Mouse (Mus musculus): ENCODE results near the gene Kazn.

Kazn gene

DNA sequence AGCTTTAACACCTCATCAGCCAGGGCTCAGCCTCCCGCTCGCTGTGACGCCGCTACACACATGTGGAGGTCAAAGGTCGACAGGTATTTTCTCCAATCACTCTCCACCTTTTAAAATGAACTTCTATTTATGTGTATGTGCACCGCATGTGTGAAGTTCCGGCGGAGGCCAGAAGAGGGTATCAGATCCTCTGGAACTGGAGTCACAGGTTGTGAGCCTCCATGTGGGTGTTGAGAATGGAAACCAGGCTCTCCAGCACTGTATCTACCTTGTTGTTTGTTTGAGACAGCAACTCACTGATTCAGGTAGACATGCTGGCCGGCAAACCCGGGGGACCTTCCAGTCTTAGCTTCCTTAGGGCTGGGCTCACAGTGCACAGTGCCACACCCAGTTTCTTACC, 91.5 kb downstream of the Kazn start:
- Histone ChIP-seq H3K27me3 (ENCODE audit: insufficient read depth, low read length) (no peaks in the 10 kb centered on the region), H3K4me1 (replicated peaks; ENCODE audit: low read depth, low read length) (peaks cover 48% of the 10 kb centered on the region), H3K9me3 (ENCODE audit: low read length) (no peaks in the 10 kb centered on the region), H3K36me3 (ENCODE audit: insufficient read depth, low read length) (peaks cover 97% of the 10 kb centered on the region), H3K4me3 (replicated peaks; ENCODE audit: low read length) (no peak overlapping the region)
- TF ChIP-seq CTCF (conservative IDR thresholded peaks at IDR 0.05; ENCODE audit: low read length) (peak; percentile 19), NANOG (IDR thresholded peaks at IDR 0.05; ENCODE audit: borderline replicate concordance, low read length) (no peak)

DNA sequence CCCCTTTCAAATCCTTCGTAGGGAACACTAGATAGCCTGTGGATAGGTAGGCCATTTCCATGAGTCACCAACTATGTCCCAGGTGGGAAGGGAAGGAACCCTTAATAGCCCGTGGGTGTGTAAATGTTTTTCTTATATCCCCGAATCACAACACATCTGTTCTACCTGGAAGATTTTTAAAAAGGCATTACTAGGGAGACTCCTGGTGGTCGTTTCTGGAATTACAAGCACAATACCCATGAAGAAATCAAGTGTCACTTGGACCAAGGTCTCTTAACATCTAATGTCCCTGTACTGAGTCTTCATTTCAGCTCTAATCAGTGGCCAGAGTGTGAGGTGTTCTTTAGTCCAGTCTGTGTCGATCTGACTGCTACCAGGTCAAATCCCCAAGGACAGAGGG, 95.1 kb downstream of the Kazn start:
- Histone ChIP-seq H3K9me3 (ENCODE audit: low read length) (no peaks in the 10 kb centered on the region), H3K4me1 (replicated peaks; ENCODE audit: low read depth, low read length) (peaks cover 60% of the 10 kb centered on the region), H3K4me3 (replicated peaks; ENCODE audit: low read length) (no peak overlapping the region), H3K36me3 (ENCODE audit: insufficient read depth, low read length) (peaks cover 91% of the 10 kb centered on the region), H3K27me3 (ENCODE audit: insufficient read depth, low read length) (no peaks in the 10 kb centered on the region)
- TF ChIP-seq NANOG (IDR thresholded peaks at IDR 0.05; ENCODE audit: borderline replicate concordance, low read length) (no peak), CTCF (conservative IDR thresholded peaks at IDR 0.05; ENCODE audit: low read length) (peak; percentile 95)

DNA sequence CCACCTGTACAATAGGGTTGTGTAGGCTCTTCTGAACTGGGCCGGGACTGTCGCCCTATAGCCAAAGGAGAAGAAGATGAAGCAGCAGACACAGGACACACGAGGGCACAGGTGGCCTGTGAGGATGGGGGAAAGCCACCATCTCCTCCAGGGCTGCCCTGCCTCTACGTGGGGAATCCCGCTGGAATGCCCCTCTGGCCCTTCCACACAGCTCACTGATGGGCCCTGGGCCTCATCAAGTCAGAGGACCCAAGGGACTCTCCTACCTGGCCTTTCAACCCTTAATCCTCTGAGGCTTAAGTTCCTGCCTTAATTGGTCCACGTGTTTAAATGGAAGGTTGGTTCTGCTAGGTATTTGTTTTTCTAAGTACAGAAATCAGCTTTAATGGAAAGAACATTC, 95.9 kb downstream of the Kazn start:
- TF ChIP-seq NANOG (IDR thresholded peaks at IDR 0.05; ENCODE audit: borderline replicate concordance, low read length) (no peak), CTCF (conservative IDR thresholded peaks at IDR 0.05; ENCODE audit: low read length) (no peak), POU5F1 (IDR thresholded peaks at IDR 0.05; ENCODE audit: borderline replicate concordance, low read length) (no peak)
- Histone ChIP-seq H3K4me1 (replicated peaks; ENCODE audit: low read depth, low read length) (peaks cover 58% of the 10 kb centered on the region), H3K4me3 (replicated peaks; ENCODE audit: low read length) (no peak overlapping the region), H3K27me3 (ENCODE audit: insufficient read depth, low read length) (no peaks in the 10 kb centered on the region), H3K9me3 (ENCODE audit: low read length) (no peaks in the 10 kb centered on the region), H3K36me3 (ENCODE audit: insufficient read depth, low read length) (peaks cover 83% of the 10 kb centered on the region)

- Histone ChIP-seq H3K36me3 (ENCODE audit: insufficient read depth, low read length) (peaks cover 58% of the 10 kb centered on the region), H3K4me3 (replicated peaks; ENCODE audit: low read length) (no peak overlapping the region), H3K9me3 (ENCODE audit: low read length) (no peaks in the 10 kb centered on the region), H3K4me1 (replicated peaks; ENCODE audit: low read depth, low read length) (peaks cover 64% of the 10 kb centered on the region), H3K27me3 (ENCODE audit: insufficient read depth, low read length) (no peaks in the 10 kb centered on the region)
- TF ChIP-seq POU5F1 (IDR thresholded peaks at IDR 0.05; ENCODE audit: borderline replicate concordance, low read length), result no peak
- TF ChIP-seq NANOG (IDR thresholded peaks at IDR 0.05; ENCODE audit: borderline replicate concordance, low read length), result no peak
- TF ChIP-seq CTCF (conservative IDR thresholded peaks at IDR 0.05; ENCODE audit: low read length), result no peak
Measured at GRCm38 (mm10) chr4:142139729-142140128, 99.5 kb downstream of the Kazn start.

GRCm38 (mm10) chr4:142138356-142139099, 100.7 kb downstream of the Kazn start:
- TF ChIP-seq POU5F1 (IDR thresholded peaks at IDR 0.05; ENCODE audit: borderline replicate concordance, low read length) (peak; percentile 73; the same call in 1 of the 2 replicates), CTCF (conservative IDR thresholded peaks at IDR 0.05; ENCODE audit: low read length) (no peak), NANOG (IDR thresholded peaks at IDR 0.05; ENCODE audit: borderline replicate concordance, low read length) (peak; percentile 91)
- H3K36me3 ChIP-seq (ENCODE audit: insufficient read depth, low read length), result peaks cover 46% of the 10 kb centered on the region
- peak overlapping the region; percentile 37 for H3K4me3 ChIP-seq (replicated peaks; ENCODE audit: low read length)
- H3K9me3 ChIP-seq (ENCODE audit: low read length), result no peaks in the 10 kb centered on the region
- peaks cover 64% of the 10 kb centered on the region for H3K4me1 ChIP-seq (replicated peaks; ENCODE audit: low read depth, low read length)
- H3K27me3 ChIP-seq (ENCODE audit: insufficient read depth, low read length), result no peaks in the 10 kb centered on the region

- Histone ChIP-seq H3K27me3 (ENCODE audit: insufficient read depth, low read length) (no peaks in the 10 kb centered on the region), H3K4me1 (replicated peaks; ENCODE audit: low read depth, low read length) (peaks cover 59% of the 10 kb centered on the region), H3K9me3 (ENCODE audit: low read length) (no peaks in the 10 kb centered on the region), H3K36me3 (ENCODE audit: insufficient read depth, low read length) (peaks cover 31% of the 10 kb centered on the region), H3K4me3 (replicated peaks; ENCODE audit: low read length) (0 out of 2 replicates have a peak overlapping the region, but pooled peaks have one; percentile 4)
- TF ChIP-seq NANOG (IDR thresholded peaks at IDR 0.05; ENCODE audit: borderline replicate concordance, low read length), result no peak
- no peak for TF ChIP-seq POU5F1 (IDR thresholded peaks at IDR 0.05; ENCODE audit: borderline replicate concordance, low read length)
- TF ChIP-seq CTCF (conservative IDR thresholded peaks at IDR 0.05; ENCODE audit: low read length), result no peak
Measured at GRCm38 (mm10) chr4:142136766-142137503, 102.3 kb downstream of the Kazn start.

DNA sequence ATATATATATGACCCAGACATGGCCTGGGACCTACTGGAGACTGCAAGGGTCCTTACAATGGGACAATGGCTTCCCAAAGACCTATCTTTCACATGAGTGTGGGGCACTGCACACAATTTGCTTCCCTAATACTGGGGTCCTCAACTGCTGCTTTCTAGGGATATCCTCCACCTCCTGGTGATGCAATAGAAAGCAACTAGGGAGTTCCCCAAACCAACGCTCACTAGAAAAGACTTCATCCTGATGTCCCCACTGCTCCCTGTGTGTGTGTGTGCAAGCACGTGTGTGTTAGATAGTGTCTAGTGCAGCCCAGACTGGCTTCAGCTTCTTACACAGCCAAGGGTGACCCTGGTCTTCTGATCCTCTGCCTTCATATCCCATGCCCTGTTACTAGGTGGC, 103.7 kb downstream of the Kazn start:
- H3K4me3 ChIP-seq (replicated peaks; ENCODE audit: low read length), result no peak overlapping the region

DNA sequence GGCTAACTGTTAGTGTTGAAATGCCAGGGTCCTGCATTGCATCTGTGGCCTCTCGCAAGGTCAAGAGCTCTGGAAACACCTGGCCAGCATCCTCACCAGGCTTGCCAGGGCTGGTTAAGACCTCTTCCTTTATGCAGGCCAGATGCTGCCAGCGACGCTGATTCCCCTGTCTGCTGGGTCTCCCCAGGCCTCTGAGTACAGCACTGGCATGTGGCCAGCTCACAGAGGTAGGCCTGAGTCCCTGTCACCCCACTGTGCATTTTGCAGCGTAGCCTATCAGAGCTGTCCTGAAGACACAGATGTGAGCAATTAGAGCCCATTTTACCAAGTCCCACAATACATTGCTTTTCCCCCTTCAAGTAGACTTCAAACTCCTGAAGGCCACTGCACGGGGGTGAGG, 109.0 kb downstream of the Kazn start:
- Histone ChIP-seq H3K36me3 (ENCODE audit: insufficient read depth, low read length) (no peaks in the 10 kb centered on the region), H3K27me3 (ENCODE audit: insufficient read depth, low read length) (peaks cover 4% of the 10 kb centered on the region; the same call in 1 of the 2 replicates), H3K4me3 (replicated peaks; ENCODE audit: low read length) (no peak overlapping the region), H3K9me3 (ENCODE audit: low read length) (no peaks in the 10 kb centered on the region), H3K4me1 (replicated peaks; ENCODE audit: low read depth, low read length) (no peaks in the 10 kb centered on the region)
- TF ChIP-seq CTCF (conservative IDR thresholded peaks at IDR 0.05; ENCODE audit: low read length) (no peak), POU5F1 (IDR thresholded peaks at IDR 0.05; ENCODE audit: borderline replicate concordance, low read length) (no peak), NANOG (IDR thresholded peaks at IDR 0.05; ENCODE audit: borderline replicate concordance, low read length) (no peak)

More for the DNA sequence above, 103.7 kb downstream of the Kazn start:
- Histone ChIP-seq H3K9me3 (ENCODE audit: low read length) (no peaks in the 10 kb centered on the region), H3K36me3 (ENCODE audit: insufficient read depth, low read length) (peaks cover 19% of the 10 kb centered on the region), H3K27me3 (ENCODE audit: insufficient read depth, low read length) (no peaks in the 10 kb centered on the region), H3K4me1 (replicated peaks; ENCODE audit: low read depth, low read length) (peaks cover 45% of the 10 kb centered on the region)
- TF ChIP-seq NANOG (IDR thresholded peaks at IDR 0.05; ENCODE audit: borderline replicate concordance, low read length), result no peak
- no peak for TF ChIP-seq CTCF (conservative IDR thresholded peaks at IDR 0.05; ENCODE audit: low read length)
- TF ChIP-seq POU5F1 (IDR thresholded peaks at IDR 0.05; ENCODE audit: borderline replicate concordance, low read length), result no peak

Measured in E14TG2a.4 (cell line).